Mouse (Mus musculus) limb, embryonic 14.5 days (tissue): ENCODE measurements around the gene Npff. TPM values are rescaled to one million over a fixed set of nuclear protein-coding genes. Genes with fewer than 3 reads are reported as not detected.

ENCODE experiments used
- ATAC-seq: fragments of 200-750 bp; cut with Nextera tagmentation; 2 replicates; pipeline ENCODE4 v1.8.0; 2017; ENCODE audit warnings: low read depth, moderate number of reproducible peaks, moderate TSS enrichment; ENCODE audit not compliant: low FRiP score
- DNase-seq: peaks from one replicate; pipeline ENCODE4 v3.0.0-alpha.2; 2015; ENCODE audit warnings: low spot score
- H3K27ac ChIP-seq: fragments of 300-500 bp; sonication (generic); replicated peaks from 2 replicates; pipeline ENCODE4 v1.5.1; 2014; ENCODE audit warnings: low read depth, mild to moderate bottlenecking, low read length, moderate library complexity, mixed read lengths
- H3K27me3 ChIP-seq: fragments of 300-500 bp; sonication (generic); 2 replicates; pipeline ENCODE4 v1.6.1; 2014; ENCODE audit warnings: low read length, mixed read lengths; ENCODE audit not compliant: control insufficient read depth, insufficient read depth
- H3K36me3 ChIP-seq: fragments of 300-500 bp; sonication (generic); 2 replicates; pipeline ENCODE4 v1.6.1; 2014; ENCODE audit warnings: mild to moderate bottlenecking, low read length, moderate library complexity, mixed read lengths; ENCODE audit not compliant: control insufficient read depth, insufficient read depth
- H3K4me1 ChIP-seq: fragments of 300-500 bp; sonication (generic); 2 replicates; pipeline ENCODE4 v1.6.1; 2014; ENCODE audit warnings: antibody characterized with exemption, low read length, mixed read lengths; ENCODE audit not compliant: control insufficient read depth, insufficient read depth
- H3K4me2 ChIP-seq: fragments of 300-500 bp; sonication (generic); replicated peaks from 2 replicates; pipeline ENCODE4 v1.6.1; 2014; ENCODE audit warnings: low read depth, mild to moderate bottlenecking, low read length, moderate library complexity; ENCODE audit not compliant: severe bottlenecking
- H3K4me3 ChIP-seq: fragments of 300-500 bp; sonication (generic); replicated peaks from 2 replicates; pipeline ENCODE4 v1.5.1; 2014; ENCODE audit warnings: low read length
- H3K9ac ChIP-seq: fragments of 300-500 bp; sonication (generic); 2 replicates; pipeline ENCODE4 v1.6.1; 2014; ENCODE audit warnings: mild to moderate bottlenecking, low read depth, low read length, moderate library complexity; ENCODE audit not compliant: severe bottlenecking
- H3K9me3 ChIP-seq: fragments of 300-500 bp; sonication (generic); 2 replicates; pipeline ENCODE4 v1.6.1; 2016; ENCODE audit warnings: low read length; ENCODE audit not compliant: control insufficient read depth
- POLR2A ChIP-seq: fragments of 200-500 bp; IDR thresholded peaks from 2 replicates; pipeline ENCODE4 v1.8.0; 2012; ENCODE audit warnings: inconsistent platforms, mild to moderate bottlenecking, moderate library complexity, borderline replicate concordance; ENCODE audit not compliant: insufficient read depth, insufficient read length; ENCODE audit errors: extremely low read depth
- WGBS: fragments of 180-500 bp; shearing (Covaris S2); extraction: QIAGEN DNeasy Blood & Tissue Kit; methylation state at CpG from one replicate; pipeline ENCODE4 v1.1.7; 2014; 5-methylcytosine and 5-hydroxymethylcytosine counted together
- polyA plus RNA-seq, 2 experiments: library from polyadenylated mRNA; depleted of rRNA in 1 of 2; stranded (reverse) in 1 of 2; unstranded in 1 of 2; fragments of >200 nt; fragmentation: Nextera tagmentation in 1 of 2; extraction: Ambion mirVana in 1 of 2; gene quantifications; 2 replicates each; pipeline versions ENCODE4 v1.2.1 to v1.2.3; 2012 to 2014

The Npff gene
- polyA plus RNA-seq, 2 experiments = 2.5 to 13.7 TPM

DNA sequence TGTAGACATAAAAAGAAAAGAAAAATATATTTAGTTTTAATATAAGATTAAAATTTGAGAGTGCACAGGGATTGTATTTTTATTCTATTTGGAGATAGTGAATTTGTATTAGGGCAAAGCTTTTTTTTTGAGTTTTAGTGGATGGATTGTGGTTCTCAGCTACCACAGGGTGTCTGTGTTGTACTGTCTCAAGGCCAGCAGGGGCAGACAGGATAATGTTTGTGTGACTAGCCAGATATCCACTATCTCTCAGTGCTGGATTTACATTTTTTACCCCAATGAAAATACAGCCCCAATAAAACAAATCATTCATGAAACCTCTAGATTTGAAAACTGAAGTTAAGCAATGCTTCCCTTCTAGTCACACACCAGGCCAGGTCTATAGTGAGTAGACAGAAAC is 32.8 kb upstream of the Npff start:
- H3K27me3 ChIP-seq = no peaks in the 10 kb centered on the region
- ATAC-seq = no peak
- no peak overlapping the region for H3K4me3 ChIP-seq
- H3K36me3 ChIP-seq = peaks cover 66% of the 10 kb centered on the region
- H3K9me3 ChIP-seq = no peaks in the 10 kb centered on the region
- no peak for TF ChIP-seq POLR2A
- no peaks in the 10 kb centered on the region for H3K4me1 ChIP-seq
- H3K4me2 ChIP-seq = no peak overlapping the region
- no peak for DNase-seq
- no peak overlapping the region for H3K9ac ChIP-seq
- no peak overlapping the region for H3K27ac ChIP-seq

DNA sequence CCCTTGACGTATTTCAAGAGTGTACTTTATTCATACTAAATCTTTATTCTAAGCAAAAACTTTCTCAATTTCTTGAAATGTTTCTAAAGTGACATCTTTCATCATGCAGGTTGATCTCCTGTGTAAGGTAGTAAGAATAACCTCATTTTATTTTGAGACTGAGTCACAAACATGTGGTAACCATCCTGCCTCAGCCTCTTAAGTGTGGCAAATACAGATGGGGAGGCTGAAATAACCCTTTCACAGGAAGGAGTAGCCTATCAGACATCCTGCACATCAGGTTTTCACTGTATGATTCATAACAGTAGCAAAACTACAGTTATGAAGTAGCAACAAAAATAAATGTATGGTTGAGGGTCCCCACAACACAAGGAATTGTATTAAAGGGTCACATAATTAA is 30.8 kb upstream of the Npff start:
- WGBS = 94% methylated on average over 1 of the region's 1 CpGs
- Histone ChIP-seq H3K9me3 (no peaks in the 10 kb centered on the region), H3K4me1 (no peaks in the 10 kb centered on the region), H3K4me2 (no peak overlapping the region), H3K27ac (no peak overlapping the region), H3K36me3 (peaks cover 72% of the 10 kb centered on the region), H3K4me3 (no peak overlapping the region), H3K9ac (no peak overlapping the region), H3K27me3 (no peaks in the 10 kb centered on the region)
- ATAC-seq (no peak), DNase-seq (no peak)
- TF ChIP-seq POLR2A = no peak

DNA sequence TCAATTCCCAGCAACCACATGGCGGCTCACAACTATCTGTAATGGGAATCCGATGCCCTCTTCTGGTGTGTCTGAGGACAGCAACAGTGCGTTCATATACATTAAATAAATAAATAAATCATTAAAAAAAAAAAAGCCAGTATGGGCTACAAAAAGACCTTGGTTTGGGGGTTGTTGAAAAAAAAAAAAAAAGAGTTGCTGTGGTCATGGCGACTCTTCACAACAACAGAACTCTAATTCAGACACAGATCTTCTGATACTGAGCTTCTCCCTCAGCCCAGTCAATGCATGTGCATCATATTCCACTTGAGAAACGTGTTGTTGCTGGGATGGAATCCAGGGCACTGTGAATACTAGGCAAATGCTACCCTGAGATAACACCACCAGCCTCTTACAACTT is 27.9 kb upstream of the Npff start:
- TF ChIP-seq POLR2A = no peak

DNA sequence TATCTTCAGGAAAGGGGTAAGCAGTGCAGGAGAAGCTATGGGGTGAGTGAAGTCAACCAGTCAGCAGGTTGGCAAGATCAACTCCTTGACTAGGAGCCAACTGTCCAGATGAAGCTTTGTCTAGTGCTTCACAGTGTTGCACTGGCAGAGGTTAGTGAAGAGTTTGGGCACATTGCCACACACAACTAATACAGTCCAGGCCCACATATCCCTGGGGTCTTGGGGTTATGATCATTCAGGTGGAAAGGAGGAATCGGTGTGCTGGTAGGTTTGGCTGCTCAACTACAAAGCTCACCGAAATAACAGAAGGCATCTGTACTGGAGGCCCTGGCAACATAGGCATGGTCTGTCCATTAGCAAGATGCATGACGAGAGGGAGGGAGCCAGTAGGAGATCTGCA is 22.7 kb upstream of the Npff start:
- WGBS = 83% methylated on average over 3 of the region's 3 CpGs
- ATAC-seq (no peak), DNase-seq (no peak)
- Histone ChIP-seq H3K27ac (no peak overlapping the region), H3K9ac (no peak overlapping the region), H3K9me3 (no peaks in the 10 kb centered on the region), H3K36me3 (peaks cover 68% of the 10 kb centered on the region), H3K4me1 (no peaks in the 10 kb centered on the region), H3K27me3 (no peaks in the 10 kb centered on the region), H3K4me3 (no peak overlapping the region), H3K4me2 (no peak overlapping the region)
- TF ChIP-seq POLR2A = no peak

More for the DNA sequence above, 27.9 kb upstream of the Npff start:
- no peaks in the 10 kb centered on the region for H3K9me3 ChIP-seq
- H3K4me1 ChIP-seq = no peaks in the 10 kb centered on the region
- no peak overlapping the region for H3K27ac ChIP-seq
- H3K9ac ChIP-seq = no peak overlapping the region
- 96% methylated on average over 5 of the region's 5 CpGs for WGBS
- DNase-seq (no peak), ATAC-seq (no peak)
- H3K36me3 ChIP-seq = peaks cover 75% of the 10 kb centered on the region
- no peak overlapping the region for H3K4me2 ChIP-seq
- no peak overlapping the region for H3K4me3 ChIP-seq
- H3K27me3 ChIP-seq = no peaks in the 10 kb centered on the region

DNA sequence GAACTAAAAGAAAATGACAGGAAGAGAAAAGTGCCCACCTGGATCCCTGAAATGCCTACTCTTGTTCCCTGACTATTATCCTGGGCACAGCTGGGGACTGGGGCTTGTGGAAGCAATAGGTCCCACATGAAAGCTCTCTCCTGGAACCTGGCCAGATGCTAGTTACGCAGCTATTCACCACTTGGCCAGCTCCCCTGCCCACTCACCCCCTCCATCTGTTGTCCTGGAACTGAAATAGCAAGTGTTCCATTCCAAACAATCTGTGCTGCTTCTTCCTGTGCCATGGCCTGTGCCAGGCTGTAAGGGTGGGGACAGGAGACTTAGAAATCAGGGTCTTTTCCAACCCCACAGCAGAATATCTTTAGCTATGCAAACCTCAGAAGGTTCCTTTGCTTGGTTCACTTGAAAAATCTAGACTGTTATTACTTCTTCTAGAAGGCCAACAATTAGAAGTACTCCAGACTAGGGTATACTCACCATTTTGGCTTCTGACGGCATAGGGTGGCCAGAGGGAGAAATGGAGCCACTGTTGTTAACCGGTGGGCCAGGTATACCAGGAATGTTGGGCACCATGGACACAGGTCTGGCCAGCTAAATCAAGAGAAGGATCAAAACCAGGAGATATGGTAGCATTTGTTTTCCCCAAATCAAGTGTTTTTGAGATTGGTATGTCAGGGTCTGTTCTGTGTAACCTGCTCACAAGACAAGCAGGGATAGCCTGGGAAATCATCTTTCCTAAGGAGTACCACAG is 22.1 kb upstream of the Npff start:
- no peaks in the 10 kb centered on the region for H3K9me3 ChIP-seq
- H3K27me3 ChIP-seq = no peaks in the 10 kb centered on the region
- no peak overlapping the region for H3K4me3 ChIP-seq
- H3K9ac ChIP-seq = no peak overlapping the region
- H3K4me1 ChIP-seq = no peaks in the 10 kb centered on the region
- H3K36me3 ChIP-seq = peaks cover 68% of the 10 kb centered on the region
- 74% methylated on average over 3 of the region's 3 CpGs for WGBS
- no peak overlapping the region for H3K4me2 ChIP-seq
- peak; percentile 72 for DNase-seq
- TF ChIP-seq POLR2A = no peak
- no peak for ATAC-seq
- H3K27ac ChIP-seq = no peak overlapping the region
